Mouse (Mus musculus) adipocyte (in vitro differentiated cells): ENCODE results near the gene Syce2.
"Not testable (repeated sequence)": the region's sequence is repeated elsewhere in the genome, so short reads cannot be mapped to it uniquely, and the experiment has no call there.

Source experiments
- DNase-seq: peaks from one replicate; pipeline ENCODE4 v3.0.0-alpha.2; 2016; ENCODE audit warnings: low spot score

Syce2 gene

GRCm38 (mm10) chr8:84871376-84872308 is at the start of gene Syce2:
Gene Syce2, plus strand, starts transcription at chr8:84872111.
- DNase-seq: no peak

GRCm38 (mm10) chr8:84822723-84823122 is 49.2 kb upstream of the Syce2 start, which contains the start of gene Dand5:
Gene Dand5, minus strand, starts transcription at chr8:84822823.
- DNase-seq: no peak

GRCm38 (mm10) chr8:84823653-84824052 is 48.3 kb upstream of the Syce2 start:
- peak; percentile 69 for DNase-seq

GRCm38 (mm10) chr8:84825636-84826035 is 46.3 kb upstream of the Syce2 start:
- DNase-seq: no peak

- DNase-seq: not testable (repeated sequence)
Observed at GRCm38 (mm10) chr8:84826518-84826917, 45.4 kb upstream of the Syce2 start.

GRCm38 (mm10) chr8:84831490-84831889 is 40.4 kb upstream of the Syce2 start, which contains the start of gene Gadd45gip1:
Gene Gadd45gip1, plus strand, starts transcription at chr8:84831522.
- peak; percentile 75 for DNase-seq

- DNase-seq: peak; percentile 78
Observed at GRCm38 (mm10) chr8:84832034-84832717, 39.7 kb upstream of the Syce2 start.

GRCm38 (mm10) chr8:84832759-84833742 is 38.9 kb upstream of the Syce2 start:
- DNase-seq: no peak

- DNase-seq: no peak
Observed at GRCm38 (mm10) chr8:84834002-84834865, 37.7 kb upstream of the Syce2 start.

- no peak for DNase-seq
Observed at GRCm38 (mm10) chr8:84834866-84835855, 36.8 kb upstream of the Syce2 start.

- no peak for DNase-seq
Observed at GRCm38 (mm10) chr8:84837149-84837911, 34.6 kb upstream of the Syce2 start.

- DNase-seq: no peak
Observed at GRCm38 (mm10) chr8:84837912-84838470, 33.9 kb upstream of the Syce2 start.

GRCm38 (mm10) chr8:84838513-84838912 is 33.4 kb upstream of the Syce2 start:
- no peak for DNase-seq

GRCm38 (mm10) chr8:84839411-84839810 is 32.5 kb upstream of the Syce2 start:
- DNase-seq: no peak

GRCm38 (mm10) chr8:84839875-84840247 is 32.0 kb upstream of the Syce2 start:
- no peak for DNase-seq

GRCm38 (mm10) chr8:84840248-84840999 is 31.5 kb upstream of the Syce2 start, which contains the start of gene Rad23a:
Gene Rad23a, minus strand, starts transcription at chr8:84840665.
- DNase-seq: peak; percentile 98

GRCm38 (mm10) chr8:84841514-84841913 is 30.4 kb upstream of the Syce2 start:
- no peak for DNase-seq
